Mouse (Mus musculus): ENCODE measurements around the gene Rogdi.
A peak's percentile ranks its signal among the peaks of the same experiment; 100 is the strongest.

Gene Rogdi

GRCm38 (mm10) chr16:5010371-5010935 is 2.9 kb downstream of the Rogdi start:
- Histone ChIP-seq H3K36me3 (ENCODE audit: control insufficient read depth, insufficient read depth, low read length, poor library complexity, severe bottlenecking) (peaks cover 1% of the 10 kb centered on the region), H3K27me3 (ENCODE audit: control insufficient read depth, insufficient read depth, low read length, poor library complexity, severe bottlenecking) (no peaks in the 10 kb centered on the region)
- DNase-seq (ENCODE audit: low read depth, low spot score): no peak

- no peak for DNase-seq (ENCODE audit: low read depth, low spot score)
- Histone ChIP-seq H3K36me3 (ENCODE audit: control insufficient read depth, insufficient read depth, low read length, poor library complexity, severe bottlenecking) (no peaks in the 10 kb centered on the region; the same call in 1 of the 2 replicates), H3K27me3 (ENCODE audit: control insufficient read depth, insufficient read depth, low read length, poor library complexity, severe bottlenecking) (no peaks in the 10 kb centered on the region)
Measured at GRCm38 (mm10) chr16:5008076-5008475, 5.3 kb downstream of the Rogdi start.

- H3K27me3 ChIP-seq (ENCODE audit: control insufficient read depth, insufficient read depth, low read length, poor library complexity, severe bottlenecking): no peaks in the 10 kb centered on the region
- H3K36me3 ChIP-seq (ENCODE audit: control insufficient read depth, insufficient read depth, low read length, poor library complexity, severe bottlenecking): no peaks in the 10 kb centered on the region; the same call in 1 of the 2 replicates
- no peak for DNase-seq (ENCODE audit: low read depth, low spot score)
Measured at GRCm38 (mm10) chr16:5007492-5007891, 5.9 kb downstream of the Rogdi start.

- no peaks in the 10 kb centered on the region for H3K27me3 ChIP-seq (ENCODE audit: control insufficient read depth, insufficient read depth, low read length, poor library complexity, severe bottlenecking)
- no peak for DNase-seq (ENCODE audit: low read depth, low spot score)
- no peaks in the 10 kb centered on the region; the same call in 1 of the 2 replicates for H3K36me3 ChIP-seq (ENCODE audit: control insufficient read depth, insufficient read depth, low read length, poor library complexity, severe bottlenecking)
Measured at GRCm38 (mm10) chr16:5007067-5007466, 6.3 kb downstream of the Rogdi start, which contains the start of gene Smim22. Gene Smim22, plus strand, starts transcription at chr16:5007288.

- no peak for DNase-seq (ENCODE audit: low read depth, low spot score)
- no peaks in the 10 kb centered on the region for H3K36me3 ChIP-seq (ENCODE audit: control insufficient read depth, insufficient read depth, low read length, poor library complexity, severe bottlenecking)
- no peaks in the 10 kb centered on the region for H3K27me3 ChIP-seq (ENCODE audit: control insufficient read depth, insufficient read depth, low read length, poor library complexity, severe bottlenecking)
Measured at GRCm38 (mm10) chr16:5000611-5001010, 12.7 kb downstream of the Rogdi start.

- no peak for DNase-seq (ENCODE audit: low read depth, low spot score)
- Histone ChIP-seq H3K36me3 (ENCODE audit: control insufficient read depth, insufficient read depth, low read length, poor library complexity, severe bottlenecking) (no peaks in the 10 kb centered on the region), H3K27me3 (ENCODE audit: control insufficient read depth, insufficient read depth, low read length, poor library complexity, severe bottlenecking) (no peaks in the 10 kb centered on the region)
Measured at GRCm38 (mm10) chr16:4998984-4999383, 14.4 kb downstream of the Rogdi start.

GRCm38 (mm10) chr16:4997553-4997952 is 15.8 kb downstream of the Rogdi start, which contains the start of gene Sept12:
Gene Sept12, minus strand, starts transcription at chr16:4997852.
- H3K27me3 ChIP-seq (ENCODE audit: control insufficient read depth, insufficient read depth, low read length, poor library complexity, severe bottlenecking): no peaks in the 10 kb centered on the region
- DNase-seq (ENCODE audit: low read depth, low spot score): no peak
- no peaks in the 10 kb centered on the region for H3K36me3 ChIP-seq (ENCODE audit: control insufficient read depth, insufficient read depth, low read length, poor library complexity, severe bottlenecking)

GRCm38 (mm10) chr16:4993276-4993675 is 20.1 kb downstream of the Rogdi start:
- Histone ChIP-seq H3K27me3 (ENCODE audit: control insufficient read depth, insufficient read depth, low read length, poor library complexity, severe bottlenecking) (no peaks in the 10 kb centered on the region), H3K36me3 (ENCODE audit: control insufficient read depth, insufficient read depth, low read length, poor library complexity, severe bottlenecking) (no peaks in the 10 kb centered on the region)
- DNase-seq (ENCODE audit: low read depth, low spot score): no peak

GRCm38 (mm10) chr16:4984717-4985116 is 28.6 kb downstream of the Rogdi start:
- DNase-seq (ENCODE audit: low read depth, low spot score): no peak
- Histone ChIP-seq H3K36me3 (ENCODE audit: control insufficient read depth, insufficient read depth, low read length, poor library complexity, severe bottlenecking) (no peaks in the 10 kb centered on the region), H3K27me3 (ENCODE audit: control insufficient read depth, insufficient read depth, low read length, poor library complexity, severe bottlenecking) (no peaks in the 10 kb centered on the region)

- Histone ChIP-seq H3K36me3 (ENCODE audit: control insufficient read depth, insufficient read depth, low read length, poor library complexity, severe bottlenecking) (no peaks in the 10 kb centered on the region), H3K27me3 (ENCODE audit: control insufficient read depth, insufficient read depth, low read length, poor library complexity, severe bottlenecking) (no peaks in the 10 kb centered on the region)
- peak; percentile 81 for DNase-seq (ENCODE audit: low read depth, low spot score)
Measured at GRCm38 (mm10) chr16:4979755-4980380, 33.5 kb downstream of the Rogdi start.

GRCm38 (mm10) chr16:4978275-4979051 is 34.9 kb downstream of the Rogdi start:
- no peaks in the 10 kb centered on the region for H3K27me3 ChIP-seq (ENCODE audit: control insufficient read depth, insufficient read depth, low read length, poor library complexity, severe bottlenecking)
- no peak for DNase-seq (ENCODE audit: low read depth, low spot score)
- no peaks in the 10 kb centered on the region for H3K36me3 ChIP-seq (ENCODE audit: control insufficient read depth, insufficient read depth, low read length, poor library complexity, severe bottlenecking)

- no peak for DNase-seq (ENCODE audit: low read depth, low spot score)
- no peaks in the 10 kb centered on the region for H3K36me3 ChIP-seq (ENCODE audit: control insufficient read depth, insufficient read depth, low read length, poor library complexity, severe bottlenecking)
- H3K27me3 ChIP-seq (ENCODE audit: control insufficient read depth, insufficient read depth, low read length, poor library complexity, severe bottlenecking): no peaks in the 10 kb centered on the region
Measured at GRCm38 (mm10) chr16:4976180-4976579, 37.2 kb downstream of the Rogdi start.

- Histone ChIP-seq H3K27me3 (ENCODE audit: control insufficient read depth, insufficient read depth, low read length, poor library complexity, severe bottlenecking) (no peaks in the 10 kb centered on the region), H3K36me3 (ENCODE audit: control insufficient read depth, insufficient read depth, low read length, poor library complexity, severe bottlenecking) (no peaks in the 10 kb centered on the region)
Measured at GRCm38 (mm10) chr16:4974521-4974920, 38.8 kb downstream of the Rogdi start.

GRCm38 (mm10) chr16:4971626-4972025 is 41.7 kb downstream of the Rogdi start:
- H3K27me3 ChIP-seq (ENCODE audit: control insufficient read depth, insufficient read depth, low read length, poor library complexity, severe bottlenecking): no peaks in the 10 kb centered on the region

More at GRCm38 (mm10) chr16:4974521-4974920, 38.8 kb downstream of the Rogdi start:
- DNase-seq (ENCODE audit: low read depth, low spot score): no peak

More at GRCm38 (mm10) chr16:4971626-4972025, 41.7 kb downstream of the Rogdi start:
- H3K36me3 ChIP-seq (ENCODE audit: control insufficient read depth, insufficient read depth, low read length, poor library complexity, severe bottlenecking): no peaks in the 10 kb centered on the region
- DNase-seq (ENCODE audit: low read depth, low spot score): peak; percentile 46

All from splenic B cell, adult 2 months (primary cell).